Mouse (Mus musculus) megakaryocyte, adult 5-6 weeks (primary cell): ENCODE data around the gene Spc25. TPM values are rescaled to one million over a fixed set of nuclear protein-coding genes. Genes with fewer than 3 reads are reported as not detected.
A peak's percentile ranks its signal among the peaks of the same experiment; 100 is the strongest.

Experiments used
- ATAC-seq: 2 replicates; pipeline ENCODE4 v1.8.0; 2016; ENCODE audit warnings: mild to moderate bottlenecking, inconsistent platforms; ENCODE audit not compliant: poor library complexity, severe bottlenecking
- total RNA-seq, 2 experiments: library from RNA; stranded (forward) in 1 of 2; stranded (reverse) in 1 of 2; fragments of 153-499, 151-499 nt in 1 of 2; fragments of 221-1000, 200-1000 nt in 1 of 2; gene quantifications; 2 replicates each; pipeline versions ENCODE4 v1.2.3 to v1.2.4; 2015 to 2017

The Spc25 gene
- total RNA-seq (2015) (101 and 107 TPM in 2 replicates), total RNA-seq (2017) (116 and 134 TPM in 2 replicates)

DNA sequence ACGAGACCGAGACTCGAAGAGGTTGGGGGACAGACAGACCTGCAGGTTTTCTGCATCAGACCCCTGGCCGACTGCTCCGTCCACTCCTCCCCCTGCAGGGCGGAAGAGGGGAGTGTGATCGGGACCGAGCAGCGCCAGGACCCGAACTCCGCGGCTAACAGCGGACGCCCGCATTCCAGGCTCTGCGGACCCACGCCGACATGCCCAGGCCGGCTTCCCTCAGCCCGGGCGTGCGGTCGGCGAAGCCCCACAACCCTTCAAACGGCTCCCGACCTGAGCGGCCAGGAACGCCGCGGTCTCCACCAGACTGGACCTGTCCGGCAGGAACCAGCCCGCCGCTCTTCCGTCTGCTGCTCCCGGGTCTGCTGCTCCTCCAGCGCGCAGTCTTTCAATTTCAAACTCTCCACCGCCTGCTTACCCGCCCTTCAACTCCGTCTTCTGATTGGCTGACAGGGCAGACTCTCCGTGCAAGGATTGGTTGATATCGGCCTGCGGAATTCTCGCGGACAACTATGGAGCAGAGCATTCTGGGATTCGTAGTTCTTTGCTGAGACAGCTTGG lies at the start of gene Spc25:
Spc25 (minus strand) TSS at position 404 of the 561 bp plus-strand sequence.
- ATAC-seq: peak; percentile 99

DNA sequence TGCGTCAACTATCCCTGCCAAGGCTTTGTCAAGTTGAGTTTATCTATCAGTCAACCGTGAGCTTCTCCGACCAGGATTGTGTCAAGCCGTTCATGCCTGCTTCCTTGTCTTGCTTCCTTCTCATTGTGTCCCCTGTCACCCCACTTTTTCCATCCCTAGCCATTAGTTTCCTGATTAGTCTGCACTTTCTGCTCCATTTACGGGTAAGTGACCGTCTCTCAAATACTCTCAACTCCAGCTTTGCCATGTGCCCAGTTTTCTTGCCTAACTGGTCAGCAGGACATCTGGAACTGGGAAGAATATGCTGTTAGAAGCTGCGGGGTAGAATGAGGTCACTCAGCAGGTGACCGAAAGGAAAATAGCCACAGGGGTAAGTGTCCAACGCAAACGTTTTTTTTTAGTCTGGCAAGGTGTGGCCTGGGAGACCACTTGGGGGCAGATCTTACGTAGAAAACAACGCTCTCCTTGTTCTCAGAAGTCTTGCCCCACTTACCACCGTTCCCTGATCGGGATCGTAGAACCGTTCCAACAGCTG lies 42.3 kb upstream of the Spc25 start:
- no peak for ATAC-seq

DNA sequence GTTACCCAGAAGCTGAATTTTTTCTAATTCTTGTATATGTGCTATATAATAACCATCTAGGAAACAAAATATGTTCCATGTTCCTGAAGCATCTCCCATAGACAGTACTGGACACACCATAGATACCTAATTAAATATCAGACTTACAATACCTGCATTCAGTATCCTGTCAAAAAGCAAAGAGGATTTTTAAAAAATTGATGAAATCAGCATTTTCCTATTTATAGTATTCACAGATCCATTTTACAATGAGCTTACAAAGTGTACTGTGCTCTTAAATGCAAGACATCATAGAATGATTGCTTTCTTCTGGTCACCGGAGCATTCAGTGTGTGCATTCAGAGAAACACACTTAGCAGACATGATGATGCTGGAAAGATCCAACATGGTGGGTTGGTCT lies 41.1 kb upstream of the Spc25 start:
- ATAC-seq: no peak

DNA sequence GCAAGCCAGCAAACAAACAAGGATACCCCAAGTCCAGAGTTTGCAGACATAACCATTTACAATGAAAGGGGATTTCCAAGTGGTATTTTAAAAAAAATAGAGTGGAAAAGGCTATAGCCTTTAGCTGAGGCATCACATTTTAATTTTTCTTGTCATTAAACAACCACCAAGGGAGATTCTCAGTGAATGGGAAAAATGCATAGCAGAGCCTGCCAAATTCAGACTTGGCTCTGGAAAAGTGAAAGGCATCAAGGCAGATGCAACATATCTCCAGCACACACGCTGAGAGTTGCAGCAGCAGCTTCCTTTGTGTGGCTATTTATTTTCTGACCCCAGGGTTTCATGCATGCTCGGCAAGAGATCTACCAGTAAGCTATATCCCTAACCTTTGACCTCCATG lies 38.9 kb upstream of the Spc25 start:
- no peak for ATAC-seq

DNA sequence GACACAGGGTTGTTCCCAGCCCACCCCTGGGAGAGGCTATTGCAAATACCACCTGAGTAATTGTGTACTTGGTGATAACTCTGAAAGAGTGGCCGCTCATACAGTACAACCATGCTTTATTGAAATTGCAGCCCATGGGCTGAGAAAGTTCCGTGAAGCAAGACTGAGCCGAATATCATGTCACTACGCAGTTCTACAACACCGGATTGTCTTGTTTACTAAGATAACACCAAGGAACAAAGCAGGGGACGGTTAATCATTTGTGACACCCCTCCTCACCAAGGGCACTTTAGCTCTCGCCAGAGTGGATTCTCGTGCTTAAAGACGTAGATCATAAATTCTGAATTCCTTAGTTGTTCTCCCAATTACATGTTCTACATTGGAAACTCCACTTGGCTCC lies 33.3 kb upstream of the Spc25 start:
- ATAC-seq: no peak

DNA sequence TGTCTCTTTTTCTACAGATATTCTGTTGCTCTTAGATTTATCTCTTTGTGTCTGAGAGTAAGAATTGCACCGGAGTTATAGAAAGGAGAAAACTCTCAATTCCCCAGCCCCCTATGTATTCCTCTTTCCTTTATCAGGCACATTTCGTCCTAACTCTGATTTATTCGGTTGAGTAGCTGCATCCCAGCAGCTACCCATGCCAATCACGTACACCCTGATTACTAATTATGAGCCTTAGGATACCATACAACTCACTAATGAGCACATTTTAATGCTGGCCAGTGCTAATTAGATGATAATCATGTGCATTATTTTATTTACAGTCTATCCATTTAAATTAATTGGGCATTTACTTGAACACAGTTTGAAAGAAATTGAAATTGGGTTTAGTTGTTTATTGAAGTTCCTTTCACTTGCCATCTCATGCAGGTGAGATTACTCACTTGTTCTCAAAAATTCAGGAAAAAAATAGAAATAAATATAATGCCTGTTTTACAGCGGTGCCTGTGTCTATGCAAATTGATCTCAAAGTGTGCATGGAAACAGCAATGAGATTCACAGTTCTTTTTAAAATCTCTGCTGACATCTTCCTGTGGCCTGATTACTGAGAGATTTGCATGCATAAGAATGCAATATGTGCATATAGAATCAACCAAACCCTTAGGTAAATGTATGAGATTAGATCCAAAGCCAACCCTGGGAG lies 29.1 kb upstream of the Spc25 start:
- ATAC-seq: no peak

DNA sequence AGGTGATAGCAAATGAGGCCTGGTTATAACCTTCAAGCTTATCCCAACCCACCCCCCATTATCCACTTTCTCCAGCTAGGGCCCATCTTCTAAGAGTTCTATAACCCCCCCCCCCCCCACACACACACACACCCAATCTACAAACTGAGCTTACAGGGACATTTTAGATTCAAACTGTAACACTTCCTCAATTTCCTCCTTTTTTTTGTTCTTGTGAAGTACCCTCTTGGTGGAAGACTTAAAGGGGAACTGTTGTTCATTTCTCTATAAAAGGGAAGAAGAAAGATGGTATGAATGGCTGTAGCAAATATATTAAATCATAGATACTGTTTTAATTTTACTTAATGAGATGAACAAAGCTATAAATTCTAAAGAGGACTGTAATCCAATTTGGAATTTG lies 26.1 kb upstream of the Spc25 start:
- no peak for ATAC-seq

DNA sequence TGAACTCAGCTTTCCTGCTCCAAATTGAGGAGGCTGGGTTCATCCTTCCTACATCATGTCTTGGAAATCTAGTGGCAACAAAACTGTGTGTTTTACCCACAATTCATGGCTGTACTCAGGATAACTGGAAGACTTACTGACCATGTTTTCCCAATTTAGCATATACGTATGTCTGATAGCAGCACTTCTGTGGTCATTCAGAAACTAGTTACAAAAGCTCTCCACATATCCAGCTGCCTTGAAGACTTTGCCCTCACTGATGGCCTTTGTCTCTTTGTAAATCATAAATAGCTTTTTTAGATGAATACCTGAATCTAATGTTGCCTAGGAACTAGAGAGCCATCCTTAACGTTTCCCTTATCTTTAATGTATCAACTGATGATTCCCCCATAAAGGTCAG lies 24.1 kb upstream of the Spc25 start:
- no peak for ATAC-seq

DNA sequence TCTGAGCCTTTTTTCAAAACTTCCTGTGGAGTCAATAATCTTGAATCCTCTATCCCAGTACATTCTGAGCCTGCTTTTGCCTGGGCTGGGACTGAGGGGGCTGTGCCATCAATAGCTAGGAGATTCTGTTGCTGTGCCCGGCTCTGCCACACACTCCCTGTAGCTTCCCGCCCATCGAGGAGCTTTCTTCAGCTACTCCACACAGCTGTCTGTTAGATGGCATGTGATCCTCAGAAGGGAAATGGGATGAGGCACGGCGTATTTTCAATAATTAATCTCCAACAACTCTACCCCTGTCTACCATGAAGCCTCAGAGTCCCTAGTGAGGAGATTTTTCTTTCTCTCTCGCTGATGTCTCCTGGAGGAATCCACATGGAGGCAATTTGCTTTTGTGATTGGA lies 22.6 kb upstream of the Spc25 start:
- no peak for ATAC-seq

DNA sequence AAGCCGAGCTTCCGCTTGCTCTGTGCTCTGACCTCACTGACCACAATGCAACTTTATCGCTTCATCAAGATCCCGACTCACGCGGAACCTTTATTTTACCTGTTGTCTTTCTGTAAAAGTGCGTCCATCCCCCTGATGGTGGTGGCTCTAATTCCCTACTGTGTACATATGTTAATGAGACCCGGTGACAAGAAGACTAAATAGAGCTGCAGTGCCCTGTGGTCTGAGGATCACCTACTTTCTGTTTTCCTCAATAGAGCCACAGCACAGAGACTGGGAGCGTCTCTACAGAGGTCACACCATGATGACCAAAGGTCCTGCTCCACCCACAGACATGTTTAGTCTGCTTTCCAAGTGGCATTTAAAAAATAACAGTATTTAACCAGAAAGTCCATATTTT lies 20.9 kb upstream of the Spc25 start:
- no peak for ATAC-seq

DNA sequence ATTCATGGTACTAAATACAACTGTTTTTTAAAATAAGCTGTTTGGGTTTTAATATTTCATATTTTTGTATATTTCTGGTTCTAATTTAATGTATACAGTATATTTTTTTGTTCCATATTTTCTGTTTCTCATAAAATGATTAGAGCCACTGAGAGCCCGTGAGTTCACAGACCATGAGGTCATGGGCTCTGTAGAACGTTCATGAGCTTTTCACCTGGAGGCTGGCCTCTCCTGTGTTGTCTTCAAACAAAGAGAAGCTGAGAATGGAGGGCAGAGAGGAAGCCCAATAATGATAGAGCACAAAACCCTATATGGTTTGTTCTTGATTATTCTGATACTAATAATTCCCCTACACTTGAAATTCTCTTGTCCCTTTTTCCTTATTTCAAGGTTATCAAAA lies 18.7 kb upstream of the Spc25 start:
- ATAC-seq: no peak

DNA sequence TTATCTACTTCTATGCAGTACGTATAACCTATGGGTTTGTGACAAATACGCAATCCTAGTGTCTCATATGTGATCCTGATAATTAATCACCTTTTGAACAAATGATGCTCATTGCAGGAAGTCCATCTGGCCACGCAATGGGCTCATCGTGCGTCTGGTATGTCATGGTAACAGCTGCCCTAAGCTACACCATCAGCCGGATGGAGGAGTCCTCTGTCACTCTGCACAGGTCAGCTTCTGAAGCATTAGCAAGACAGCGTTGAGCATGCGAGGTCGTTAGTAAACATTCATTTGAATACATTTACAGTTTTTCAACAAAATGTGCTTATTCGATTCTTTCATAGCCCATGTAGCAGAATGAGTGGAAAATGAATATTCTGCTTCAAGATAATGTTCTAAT lies 16.8 kb upstream of the Spc25 start:
- ATAC-seq: no peak

DNA sequence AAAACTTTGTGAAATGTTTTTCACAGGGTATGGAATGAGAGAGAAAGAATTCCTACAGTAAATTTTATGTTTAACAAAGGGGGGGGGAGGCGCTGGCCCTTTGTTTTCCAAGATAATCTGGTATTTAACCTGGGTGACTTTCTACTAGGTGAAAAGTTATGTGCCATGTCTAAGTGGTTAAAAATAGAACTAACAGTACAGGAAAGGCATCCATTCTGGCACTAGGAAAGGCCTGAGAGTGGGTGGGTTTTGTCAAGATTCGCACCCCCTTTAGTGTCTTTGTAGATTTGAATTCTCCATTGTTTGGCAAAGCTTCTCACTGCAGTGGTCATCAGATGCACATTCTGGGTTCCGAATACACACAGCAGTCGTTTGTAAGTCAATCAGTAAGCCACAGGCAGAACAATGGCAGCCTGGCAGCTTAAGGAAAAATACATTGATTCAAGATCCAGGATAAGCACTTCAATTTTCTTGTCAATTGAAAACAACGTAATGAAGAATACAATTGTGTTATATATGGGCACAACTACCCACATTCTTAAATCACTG lies 15.9 kb upstream of the Spc25 start:
- no peak for ATAC-seq

DNA sequence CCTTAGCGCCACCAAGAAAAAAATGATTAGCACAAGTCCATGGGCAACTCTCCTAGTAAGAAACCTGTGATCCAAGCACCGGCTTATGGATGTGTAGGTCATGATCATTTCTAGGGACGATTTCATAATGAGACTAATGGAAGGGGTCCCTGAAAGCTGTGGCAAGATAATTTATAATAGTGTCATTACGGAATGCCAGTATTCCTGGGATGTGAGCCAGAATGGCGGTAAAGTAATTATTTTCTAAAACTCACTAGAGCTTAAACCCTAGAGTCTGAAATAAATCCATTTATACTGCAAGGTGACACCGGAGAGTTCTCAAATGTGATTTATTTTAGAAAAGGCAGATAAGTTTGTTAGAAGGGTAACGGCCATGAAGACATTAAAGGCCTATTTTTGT lies 9.2 kb upstream of the Spc25 start:
- ATAC-seq: no peak

DNA sequence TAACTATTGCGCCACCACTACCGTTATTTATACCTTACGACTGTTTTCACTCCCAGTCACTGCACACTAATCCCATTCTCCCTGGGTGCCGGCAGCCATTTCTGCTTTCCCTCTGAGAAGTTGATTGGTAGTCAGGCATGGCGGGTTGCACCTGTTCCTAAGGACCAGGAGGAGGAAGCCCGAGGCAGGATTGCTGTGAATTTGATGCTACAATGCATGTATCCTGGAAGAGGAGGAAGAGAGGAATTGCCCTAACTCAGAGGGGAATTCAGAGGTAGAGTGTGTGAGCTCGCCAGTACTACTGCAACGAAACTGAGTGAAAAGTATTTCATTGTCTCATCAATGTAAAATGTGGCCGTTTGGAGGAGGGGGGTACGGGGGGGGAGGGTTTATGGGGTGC lies 6.7 kb upstream of the Spc25 start:
- no peak for ATAC-seq

DNA sequence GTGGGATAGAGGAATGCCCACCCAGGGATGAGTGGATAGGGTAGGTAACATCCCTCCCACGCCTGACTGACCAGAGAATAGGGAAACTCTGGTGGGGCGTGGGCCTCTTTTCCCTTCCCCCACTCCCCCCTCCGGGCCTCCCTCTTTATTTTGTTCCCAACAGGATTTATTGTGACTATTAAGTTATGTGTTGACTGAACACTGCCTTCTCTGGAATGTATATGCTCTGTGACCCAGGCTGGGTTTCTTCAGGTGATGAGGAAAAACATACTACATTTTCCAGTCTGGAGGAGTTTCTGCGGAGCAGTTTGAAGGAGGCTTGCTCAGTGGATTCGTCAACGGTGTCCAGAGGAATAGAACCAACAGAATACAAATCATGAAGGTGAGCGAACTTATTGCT lies 4.8 kb upstream of the Spc25 start, which contains the start of gene G6pc2:
G6pc2 (plus strand) TSS at position 301 of the 400 bp plus-strand sequence.
- no peak for ATAC-seq

DNA sequence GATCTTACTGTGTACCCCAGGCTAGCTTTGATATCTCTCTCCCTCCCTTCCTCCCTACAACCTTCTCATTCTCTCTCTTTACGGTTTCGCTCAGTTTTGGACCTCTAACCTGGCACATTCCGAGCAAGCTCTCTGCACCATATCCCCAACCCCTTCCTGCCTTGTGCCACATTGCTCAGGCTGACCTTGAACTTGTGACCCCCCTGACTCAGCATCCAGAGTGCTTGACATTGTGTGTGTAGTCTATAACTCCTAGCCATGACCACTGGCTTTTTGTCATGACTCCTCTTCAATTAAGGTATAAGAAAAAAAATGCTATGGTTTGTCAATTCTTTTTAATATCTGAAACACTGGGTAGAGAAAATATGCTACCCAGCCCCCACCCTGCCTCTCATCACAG lies 3.7 kb upstream of the Spc25 start:
- ATAC-seq: no peak

DNA sequence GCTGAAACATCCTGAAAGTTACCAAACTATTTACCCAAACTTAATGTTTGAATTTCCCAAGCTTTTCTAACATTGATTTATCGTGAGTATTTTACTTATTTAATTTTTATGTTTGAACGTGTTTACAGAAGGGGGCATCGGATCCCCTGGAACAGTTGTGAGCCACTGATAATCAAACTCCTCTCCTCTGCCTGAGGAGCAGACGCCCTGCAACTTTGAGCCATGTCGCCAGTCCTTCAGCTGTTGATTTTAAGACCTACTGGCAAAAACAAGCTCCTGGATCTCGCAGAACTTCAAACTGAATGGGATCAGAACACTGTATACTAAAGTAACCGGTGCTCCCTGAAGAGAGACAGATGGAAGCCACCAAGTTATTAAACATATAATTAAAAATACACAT lies 529 bp upstream of the Spc25 start:
- ATAC-seq: no peak

DNA sequence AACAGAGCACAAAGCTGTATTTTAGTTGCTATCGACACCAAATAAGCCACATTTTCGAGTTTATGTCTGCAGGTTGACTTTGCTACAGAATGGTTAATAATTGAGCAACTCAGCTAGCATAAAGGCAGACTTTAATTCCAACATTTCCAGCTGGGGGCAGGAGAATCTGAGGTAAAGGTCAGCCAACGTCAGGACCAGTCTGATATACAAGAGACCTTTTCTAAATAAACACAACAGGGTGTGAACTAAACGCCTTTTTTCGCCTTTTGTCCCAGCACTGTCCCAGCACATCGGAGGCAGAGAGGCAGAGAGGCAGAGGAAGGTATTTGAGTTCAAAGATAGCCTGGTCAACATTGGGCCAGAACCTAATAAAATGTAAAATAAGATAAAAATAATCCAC lies 809 bp downstream of the Spc25 start:
- no peak for ATAC-seq

DNA sequence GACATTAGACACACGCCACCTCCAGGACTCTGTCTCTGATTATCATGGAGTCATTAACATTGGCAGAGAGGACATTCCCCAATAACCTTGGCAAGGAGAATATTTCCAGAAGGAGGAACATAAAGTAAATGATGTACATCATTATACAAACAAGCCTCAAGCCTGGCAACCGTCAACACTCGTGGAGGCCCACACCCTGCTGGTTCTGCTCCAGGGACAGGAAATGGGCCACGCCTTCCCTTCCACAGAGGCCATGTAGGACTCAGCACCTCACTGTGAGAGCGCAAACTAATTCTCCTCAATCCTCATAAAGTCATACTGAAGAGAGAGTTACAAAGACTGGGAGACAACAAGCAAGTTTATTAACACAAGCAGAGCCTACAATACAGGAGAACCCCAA lies 12.4 kb downstream of the Spc25 start:
- no peak for ATAC-seq

DNA sequence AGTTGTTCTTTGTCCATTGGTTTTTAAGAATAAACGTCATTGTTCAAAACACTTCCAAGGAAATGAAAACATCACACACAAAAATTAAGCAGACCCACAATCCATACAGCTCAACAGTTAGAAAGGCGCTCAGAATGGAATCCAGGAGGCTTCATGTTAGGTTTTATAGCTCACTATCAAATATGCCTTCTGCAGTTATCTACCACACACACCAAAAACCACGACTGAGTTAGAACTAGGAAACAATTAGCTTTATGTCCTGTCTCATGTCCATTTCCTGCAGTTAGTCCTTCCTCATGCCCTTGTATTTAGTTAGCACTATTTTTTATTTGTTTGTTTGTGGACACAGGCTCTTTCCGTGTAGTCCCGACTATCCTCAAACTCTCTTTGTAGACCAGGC lies 14.9 kb downstream of the Spc25 start:
- ATAC-seq: no peak

DNA sequence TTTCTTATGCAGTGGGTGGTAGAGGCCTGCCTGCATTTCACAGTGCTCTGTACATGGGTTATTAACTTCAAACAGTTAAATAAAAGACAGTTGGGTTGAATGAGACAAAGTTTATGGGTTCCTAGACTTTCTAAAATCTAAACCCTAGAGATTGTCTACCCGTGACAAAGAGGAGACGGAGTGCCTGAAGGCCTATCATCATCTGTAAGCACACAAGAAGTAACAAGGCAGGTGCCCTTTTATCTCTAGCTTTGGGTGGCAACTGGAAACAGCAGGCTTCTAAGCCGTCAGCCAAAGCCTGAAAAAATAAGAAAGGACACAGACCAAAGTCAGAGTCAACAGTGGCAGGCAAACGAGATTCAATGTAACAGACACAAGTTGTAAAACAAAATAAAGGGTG lies 16.8 kb downstream of the Spc25 start:
- ATAC-seq: no peak
